Mouse (Mus musculus): ENCODE results near the gene Ppy.

GRCm38 (mm10) chr11:102051954-102052353 is 49.2 kb downstream of the Ppy start:
- TF ChIP-seq CTCF (conservative IDR thresholded peaks at IDR 0.05; ENCODE audit: low read length) (no peak), POU5F1 (IDR thresholded peaks at IDR 0.05; ENCODE audit: borderline replicate concordance, low read length) (no peak), NANOG (IDR thresholded peaks at IDR 0.05; ENCODE audit: borderline replicate concordance, low read length) (no peak)
